Mouse (Mus musculus) MEL (cell line): Measurements from ENCODE around the gene Snrpd2. TPM values are rescaled to one million over a fixed set of nuclear protein-coding genes. Genes with fewer than 3 reads are reported as not detected.

Source experiments
- DNase-seq: peaks from one replicate; pipeline ENCODE4 v3.0.0; 2011; ENCODE audit warnings: low read depth, low spot score
- H3K27ac ChIP-seq: 2 replicates; pipeline ENCODE4 v1.5.1; 2012; ENCODE audit warnings: low read depth, mild to moderate bottlenecking, control low read depth, low read length, moderate library complexity; ENCODE audit not compliant: control insufficient read depth
- H3K27me3 ChIP-seq, 2 experiments: fragments of 150-350 bp in 1 of 2; sonication (generic) in 1 of 2; 2 replicates each; pipeline ENCODE4 v1.6.1; 2012; ENCODE audit warnings: low read length in 2 of 2, mild to moderate bottlenecking in 2 of 2, improper control_type of control experiment in 1 of 2, moderate library complexity in 1 of 2; ENCODE audit not compliant: insufficient read depth in 2 of 2, control insufficient read depth in 1 of 2
- H3K36me3 ChIP-seq, 2 experiments: 2 replicates each; pipeline ENCODE4 v1.6.1; 2012 to 2014; ENCODE audit warnings: low read length in 2 of 2, improper control_type of control experiment in 1 of 2, inconsistent platforms in 1 of 2, mild to moderate bottlenecking in 1 of 2; ENCODE audit not compliant: insufficient read depth in 2 of 2, control insufficient read depth in 1 of 2
- H3K4me1 ChIP-seq, 2 experiments: fragments of 150-350 bp in 1 of 2; sonication (generic) in 1 of 2; 2 replicates each; pipeline ENCODE4 v1.6.1; 2012; ENCODE audit warnings: low read length in 2 of 2, improper control_type of control experiment in 1 of 2, mild to moderate bottlenecking in 1 of 2; ENCODE audit not compliant: insufficient read depth in 2 of 2, control insufficient read depth in 1 of 2
- H3K4me3 ChIP-seq, 2 experiments: fragments of 150-350 bp in 1 of 2; sonication (generic) in 1 of 2; 2 replicates each; pipeline ENCODE4 v1.5.1; 2012; ENCODE audit warnings: low read depth in 2 of 2, low read length in 2 of 2, mild to moderate bottlenecking in 2 of 2, moderate library complexity in 2 of 2, control low read depth in 1 of 2, improper control_type of control experiment in 1 of 2; ENCODE audit not compliant: control insufficient read depth in 1 of 2, insufficient read depth in 1 of 2
- H3K79me2 ChIP-seq: 2 replicates; pipeline ENCODE4 v1.6.1; 2012; ENCODE audit warnings: mild to moderate bottlenecking, low read length, moderate library complexity; ENCODE audit not compliant: control insufficient read depth, poor library complexity, insufficient read depth
- H3K9ac ChIP-seq: 2 replicates; pipeline ENCODE4 v1.6.1; 2012; ENCODE audit warnings: low read depth, mild to moderate bottlenecking, control low read depth, low read length, moderate library complexity; ENCODE audit not compliant: control insufficient read depth, poor library complexity, severe bottlenecking
- H3K9me3 ChIP-seq: fragments of 150-350 bp; sonication (generic); replicated peaks from 2 replicates; pipeline ENCODE4 v1.6.1; 2012; ENCODE audit warnings: mild to moderate bottlenecking, low read length, improper control_type of control experiment, moderate library complexity; ENCODE audit not compliant: insufficient read depth
- CHD1 ChIP-seq: IDR thresholded peaks from 2 replicates; pipeline ENCODE4 v1.6.1; 2012; ENCODE audit warnings: low read depth, mild to moderate bottlenecking, inconsistent platforms, low read length, improper control_type of control experiment
- CTCF ChIP-seq, 3 experiments: IDR thresholded peaks in 2 of 3; conservative IDR thresholded peaks in 1 of 3; 2 replicates each; pipeline ENCODE4 v1.5.1; 2011 to 2012; ENCODE audit warnings: low read length in 3 of 3, low read depth in 2 of 3, mild to moderate bottlenecking in 2 of 3, improper control_type of control experiment in 1 of 3, inconsistent platforms in 1 of 3, mixed read lengths in 1 of 3, moderate library complexity in 1 of 3; ENCODE audit not compliant: control insufficient read depth in 1 of 3, insufficient read depth in 1 of 3, poor library complexity in 1 of 3, severe bottlenecking in 1 of 3
- E2F4 ChIP-seq: IDR thresholded peaks from 2 replicates; pipeline ENCODE4 v1.6.1; 2011; ENCODE audit warnings: low read depth, low read length, improper control_type of control experiment, borderline replicate concordance
- ELF1 ChIP-seq: IDR thresholded peaks from 2 replicates; pipeline ENCODE4 v1.6.1; 2014; ENCODE audit warnings: low read depth, mild to moderate bottlenecking, inconsistent platforms, low read length, improper control_type of control experiment, moderate library complexity
- EP300 ChIP-seq, 2 experiments: IDR thresholded peaks; 2 replicates each; pipeline ENCODE4 v1.6.1; 2011; ENCODE audit warnings: improper control_type of control experiment in 2 of 2, low read length in 2 of 2, low read depth in 1 of 2, mild to moderate bottlenecking in 1 of 2
- ETS1 ChIP-seq: IDR thresholded peaks from 2 replicates; pipeline ENCODE4 v1.6.1; 2012; ENCODE audit warnings: low read depth, mild to moderate bottlenecking, inconsistent platforms, low read length, improper control_type of control experiment, moderate library complexity
- GABPA ChIP-seq: IDR thresholded peaks from 2 replicates; pipeline ENCODE4 v1.6.1; 2012; ENCODE audit warnings: low read depth, mild to moderate bottlenecking, inconsistent platforms, low read length, improper control_type of control experiment, moderate library complexity
- MAFK ChIP-seq: IDR thresholded peaks from 2 replicates; pipeline ENCODE4 v1.6.1; 2011; ENCODE audit warnings: low read depth, mild to moderate bottlenecking, low read length, improper control_type of control experiment, borderline replicate concordance
- MXI1 ChIP-seq: IDR thresholded peaks from 2 replicates; pipeline ENCODE4 v1.6.1; 2011; ENCODE audit warnings: mild to moderate bottlenecking, low read depth, low read length, improper control_type of control experiment
- NELFE ChIP-seq: IDR thresholded peaks from 2 replicates; pipeline ENCODE4 v1.6.1; 2011; ENCODE audit warnings: low read depth, low read length, improper control_type of control experiment
- RAD21 ChIP-seq: IDR thresholded peaks from 2 replicates; pipeline ENCODE4 v1.6.1; 2011; ENCODE audit warnings: mild to moderate bottlenecking, low read depth, low read length, improper control_type of control experiment
- RCOR1 ChIP-seq: IDR thresholded peaks from 2 replicates; pipeline ENCODE4 v1.6.1; 2012; ENCODE audit warnings: low read depth, mild to moderate bottlenecking, inconsistent platforms, low read length, improper control_type of control experiment
- SMC3 ChIP-seq: IDR thresholded peaks from 2 replicates; pipeline ENCODE4 v1.6.1; 2011; ENCODE audit warnings: low read depth, low read length, improper control_type of control experiment
- ZNF384 ChIP-seq: IDR thresholded peaks from 2 replicates; pipeline ENCODE4 v1.6.1; 2012; ENCODE audit warnings: low read depth, mild to moderate bottlenecking, inconsistent platforms, low read length, improper control_type of control experiment
- polyA plus RNA-seq, 2 experiments: library from polyadenylated mRNA; stranded (reverse) in 1 of 2; unstranded in 1 of 2; fragments of >175 nt in 1 of 2; fragments of >200 nt in 1 of 2; gene quantifications; 2 replicates each; pipeline versions ENCODE4 v1.2.1 to v1.2.4; 2012; ENCODE audit warnings: low replicate concordance in 2 of 2, low read depth in 1 of 2; ENCODE audit not compliant: insufficient read length in 2 of 2, insufficient read depth in 1 of 2, missing spikeins in 1 of 2
- total RNA-seq: library from RNA; depleted of rRNA; stranded (reverse); fragments of 300-350 nt; gene quantifications from 2 replicates; pipeline ENCODE4 v1.2.3, GENCODE M21; 2012

The Snrpd2 gene
- total and polyA plus RNA-seq, 3 experiments: 234 to 345 TPM; not detected in 1

DNA sequence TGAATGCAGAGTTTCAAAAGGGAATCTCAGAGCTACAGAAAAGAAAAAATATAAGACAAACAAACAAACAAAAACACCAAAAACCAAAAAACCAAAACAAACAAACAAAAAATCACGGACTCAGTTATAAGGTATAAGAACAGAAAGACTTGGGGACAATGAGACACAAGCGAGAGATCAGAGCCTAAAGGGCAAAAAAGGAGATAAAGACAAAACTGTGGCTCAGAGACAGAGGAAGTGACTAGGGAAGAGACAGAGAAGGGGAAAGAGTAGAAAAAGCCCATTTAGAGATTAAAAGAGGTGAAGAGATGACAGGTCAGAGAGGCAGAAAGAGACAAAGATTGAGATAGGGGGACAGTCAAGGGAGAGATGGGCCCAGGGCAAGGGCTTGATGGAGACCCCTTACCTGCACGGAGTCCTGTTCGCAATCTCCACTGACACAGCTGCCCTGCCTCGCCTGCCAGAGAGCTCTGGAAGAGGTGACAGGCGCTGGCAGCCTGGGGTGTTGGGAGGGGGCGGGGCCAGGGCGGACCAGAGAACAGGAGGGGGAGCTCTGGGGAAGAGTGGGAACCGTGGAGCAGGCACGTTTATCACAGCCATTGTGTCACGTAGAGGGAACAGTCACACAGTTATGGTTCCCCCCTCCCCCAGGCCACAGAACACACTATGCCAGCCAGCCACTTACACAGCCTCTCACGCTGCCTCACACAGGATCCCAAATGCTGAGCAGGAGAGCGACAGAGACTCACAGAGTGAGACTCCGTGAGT, 16.3 kb downstream of the Snrpd2 start, which contains the start of gene Gipr:
Gipr (minus strand) TSS at position 472 of the 768 bp plus-strand sequence.
- no peaks in the 10 kb centered on the region for H3K9me3 ChIP-seq
- no peak within 1 kb of the TSS; the same call in 1 of the 2 replicates for H3K27ac ChIP-seq
- TF ChIP-seq CHD1: 0 out of 2 replicates have a peak, but pooled peaks have one; percentile 60
- TF ChIP-seq RCOR1: peak; percentile 8; the same call in 1 of the 2 replicates
- 0 out of 4 replicates have a peak, but pooled peaks of 1 of the 2 experiments have one; percentile 16 for TF ChIP-seq EP300 (IDR thresholded peaks at IDR 0.05; ENCODE audit: low read depth in 1 of 2, low read length in 2 of 2)
- 0 out of 6 replicates have a peak, but pooled peaks of 1 of the 3 experiments have one; percentile 1 for TF ChIP-seq CTCF (IDR thresholded peaks at IDR 0.05 in 2 of 3, conservative IDR thresholded peaks at IDR 0.05 in 1 of 3; ENCODE audit: control insufficient read depth in 1 of 3, insufficient read depth in 1 of 3, low read depth in 2 of 3, low read length in 3 of 3, poor library complexity in 1 of 3, severe bottlenecking in 1 of 3)
- no peak for TF ChIP-seq NELFE
- TF ChIP-seq E2F4: no peak
- no peak for TF ChIP-seq GABPA
- TF ChIP-seq ETS1: peak; percentile 6; the same call in 1 of the 2 replicates
- peak; percentile 68; the same call in 1 of the 2 replicates for TF ChIP-seq MXI1
- TF ChIP-seq ZNF384: no peak
- H3K79me2 ChIP-seq: no peaks in the 10 kb centered on the region
- peak; percentile 71 for DNase-seq
- peak within 1 kb of the TSS; percentile 24 to 33 for H3K4me3 ChIP-seq
- H3K4me1 ChIP-seq: peaks cover 6 to 29% of the 10 kb centered on the region in 2 experiments; a peak in 3 of 4 replicates
- no peaks in the 10 kb centered on the region for H3K27me3 ChIP-seq
- H3K36me3 ChIP-seq: peaks cover 0 to 7% of the 10 kb centered on the region in 2 experiments; a peak in 2 of 4 replicates
- peak within 1 kb of the TSS; percentile 4; the same call in 1 of the 2 replicates for H3K9ac ChIP-seq

DNA sequence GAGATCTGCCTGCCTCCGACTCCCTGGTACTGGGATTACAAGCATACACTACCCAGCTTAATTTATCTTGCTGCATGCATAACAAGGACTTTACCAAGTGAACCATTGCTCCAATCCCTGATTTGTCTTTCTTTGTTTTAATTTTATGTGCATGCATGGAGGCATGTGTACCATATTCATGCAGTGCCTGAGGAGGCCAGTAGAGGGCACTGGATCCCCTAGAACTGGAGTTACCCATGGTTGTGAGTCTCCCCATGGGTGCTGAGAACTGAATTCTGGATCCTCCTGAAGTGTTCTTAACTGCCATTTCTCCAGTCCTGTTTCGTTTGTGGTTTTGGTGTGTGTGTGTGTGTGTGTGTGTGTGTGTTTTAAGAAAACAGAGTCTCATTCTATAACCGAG, 17.5 kb downstream of the Snrpd2 start:
- H3K4me3 ChIP-seq: no peak overlapping the region
- H3K9ac ChIP-seq: no peak overlapping the region
- H3K27ac ChIP-seq: no peak overlapping the region
- H3K4me1 ChIP-seq: peaks cover 6 to 28% of the 10 kb centered on the region in 2 experiments; a peak in 3 of 4 replicates
- DNase-seq: peak; percentile 55
- H3K9me3 ChIP-seq: no peaks in the 10 kb centered on the region
- no peaks in the 10 kb centered on the region for H3K27me3 ChIP-seq
- no peaks in the 10 kb centered on the region for H3K79me2 ChIP-seq
- TF ChIP-seq CTCF (IDR thresholded peaks at IDR 0.05 in 2 of 3, conservative IDR thresholded peaks at IDR 0.05 in 1 of 3; ENCODE audit: control insufficient read depth in 1 of 3, insufficient read depth in 1 of 3, low read depth in 2 of 3, low read length in 3 of 3, poor library complexity in 1 of 3, severe bottlenecking in 1 of 3): peak; percentile 50 to 63 (median 58)
- TF ChIP-seq ELF1: no peak
- peak; percentile 19 for TF ChIP-seq RAD21
- TF ChIP-seq SMC3: peak; percentile 25; the same call in 1 of the 2 replicates
- no peak for TF ChIP-seq MAFK
- no peak for TF ChIP-seq NELFE
- no peak for TF ChIP-seq E2F4
- peaks cover 0 to 9% of the 10 kb centered on the region in 2 experiments; a peak in 2 of 4 replicates for H3K36me3 ChIP-seq
